In the genomic region with DNA sequence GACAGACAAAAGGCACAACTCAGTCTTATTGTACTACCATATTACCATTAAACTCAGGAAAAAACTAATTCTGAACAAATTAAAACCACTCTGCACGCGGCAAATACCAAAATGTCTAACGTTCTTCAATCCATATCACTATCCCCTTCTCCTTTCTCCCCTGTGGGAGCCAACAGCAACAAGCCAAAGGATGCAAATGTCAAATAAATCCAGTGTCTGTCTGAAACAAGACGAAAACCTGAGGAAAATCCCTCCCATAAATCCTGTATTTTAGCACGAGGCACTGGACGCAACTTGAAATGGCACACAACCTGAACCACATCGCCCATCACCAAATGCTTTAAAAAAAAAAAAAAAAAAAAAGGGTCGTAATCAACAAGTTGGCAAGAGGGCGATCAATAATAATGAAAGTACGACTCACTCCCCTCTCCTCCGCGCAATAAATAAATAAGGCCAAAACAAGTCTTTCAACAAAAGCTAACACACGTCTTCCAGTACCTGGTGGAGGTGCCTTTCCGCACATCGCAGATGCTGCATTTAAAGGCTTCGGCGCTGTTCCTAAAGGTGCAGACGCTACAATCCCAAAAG, we compare ENCODE assay signal across 8 mouse cellular contexts. TPM values are rescaled to one million over a fixed set of nuclear protein-coding genes. Genes with fewer than 3 reads are reported as not detected.
DNase-seq lines count a peak whose midpoint lies in the region; ATAC-seq lines count a peak whose summit lies in the region.

No protein-coding gene starts in this region.

- H3K36me3 ChIP-seq in limb, embryonic 13.5 days: no peaks in the 10 kb centered on the region
- H3K36me3 ChIP-seq in stomach, embryonic 15.5 days: no peaks in the 10 kb centered on the region

- H3K9ac ChIP-seq in limb, embryonic 13.5 days: peak overlapping the region; percentile 91
- peak overlapping the region; percentile 78; the same call in 1 of the 2 replicates for H3K9ac ChIP-seq in stomach, embryonic 15.5 days

- peaks cover 25% of the 10 kb centered on the region for H3K27me3 ChIP-seq in limb, embryonic 13.5 days
- H3K27me3 ChIP-seq in stomach, embryonic 15.5 days (replicated peaks): no peaks in the 10 kb centered on the region

- peak overlapping the region; percentile 74 for H3K4me3 ChIP-seq in limb, embryonic 13.5 days
- H3K4me3 ChIP-seq in stomach, embryonic 15.5 days (replicated peaks): peak overlapping the region; percentile 73

- H3K9me3 ChIP-seq in limb, embryonic 13.5 days: no peaks in the 10 kb centered on the region
- H3K9me3 ChIP-seq in stomach, embryonic 15.5 days: no peaks in the 10 kb centered on the region

- H3K27ac ChIP-seq in limb, embryonic 13.5 days: peak overlapping the region; percentile 95; the same call in 1 of the 2 replicates
- peak overlapping the region; percentile 96 for H3K27ac ChIP-seq in stomach, embryonic 15.5 days

- DNase-seq in cerebellum, adult 9-10 months: peak; percentile 33
- DNase-seq in cerebellum, postnatal 36 days: no peak
- DNase-seq in thymus, postnatal 0 days (ENCODE audit: low spot score): peak; percentile 19
- DNase-seq in thymus, postnatal 14 days: no peak
- no peak for DNase-seq in gastrocnemius, adult 18-20 months (ENCODE audit: low spot score)

- under 1% methylated on average over 18 of the region's 18 CpGs for WGBS in limb, embryonic 13.5 days
- WGBS in stomach, embryonic 15.5 days: 3% methylated on average over 18 of the region's 18 CpGs

- peaks cover 39% of the 10 kb centered on the region for H3K4me1 ChIP-seq in limb, embryonic 13.5 days
- peaks cover 10% of the 10 kb centered on the region for H3K4me1 ChIP-seq in stomach, embryonic 15.5 days

- H3K4me2 ChIP-seq in limb, embryonic 13.5 days (replicated peaks): peak overlapping the region; percentile 86
- peak overlapping the region; percentile 68 for H3K4me2 ChIP-seq in stomach, embryonic 15.5 days

- no peak for ATAC-seq in limb, embryonic 13.5 days (ENCODE audit: low FRiP score, low read depth)
- ATAC-seq in stomach, embryonic 15.5 days (ENCODE audit: insufficient read depth, low FRiP score, low read depth): no peak
- no peak for ATAC-seq in monocyte, adult 5-6 weeks (replicated peaks; ENCODE audit: insufficient number of reproducible peaks, low FRiP score, low TSS enrichment, poor library complexity, severe bottlenecking)

RNA-seq across cellular contexts. Expression of gene Rybp, which starts 1.2 kb away (rescaled TPM):
- 10.3 and 14.2 TPM in 2 replicates for polyA plus RNA-seq in thymus, postnatal 0 days (2015; fragmentation: Nextera tagmentation; extraction: Ambion mirVana)
- polyA plus RNA-seq in limb, embryonic 13.5 days (2015; fragmentation: Nextera tagmentation; extraction: Ambion mirVana): 22.7 and 25.5 TPM in 2 replicates
- 19.0 and 19.4 TPM in 2 replicates for polyA plus RNA-seq in stomach, embryonic 15.5 days (2015; fragmentation: Nextera tagmentation; extraction: Ambion mirVana)
- total RNA-seq in monocyte, adult 5-6 weeks (2017): 15.7 to 53.5 TPM (median 47.7 TPM) in 3 replicates
- total RNA-seq in gastrocnemius, adult 18-20 months (2021): 1 to 10 TPM; 5.8 to 9.2 TPM

Comparison
In these comparisons a context has a peak if more than half of its experiments do, and no peak if none do; other contexts are left out.
1. DNase-seq: peak in cerebellum, adult 9-10 months (single experiment) and thymus, postnatal 0 days (single experiment); none in cerebellum, postnatal 36 days (0 of 2), thymus, postnatal 14 days (single experiment) and gastrocnemius, adult 18-20 months (single experiment).